10 mouse cellular contexts compared by ENCODE assay signal in genomic region chr9:99763530-99763929, GRCm38 (mm10). TPM values are rescaled to one million over a fixed set of nuclear protein-coding genes. Genes with fewer than 3 reads are reported as not detected.
DNase-seq lines count a peak whose midpoint lies in the region; TF ChIP-seq lines count a peak whose summit lies in the region.
"Had no signal": no experiment of that assay in that cellular context is flagged by ENCODE, and none has a peak within 500 bp of the region (broad histone marks: within the 10 kb centered on the region; RNA-seq: fewer than 3 reads in every experiment).

No protein-coding gene starts in this region.

- TF ChIP-seq POLR2A in heart, adult 2 months (IDR thresholded peaks at IDR 0.05; ENCODE audit: insufficient read depth, low read depth, low read length), result no peak
- no peak for TF ChIP-seq POLR2A in lung, adult 2 months (IDR thresholded peaks at IDR 0.05; ENCODE audit: borderline replicate concordance, extremely low read depth, low read depth, low read length)

- TF ChIP-seq CTCF in heart, adult 2 months (IDR thresholded peaks at IDR 0.05), result peak; percentile 50
- TF ChIP-seq CTCF in lung, adult 2 months (IDR thresholded peaks at IDR 0.05; ENCODE audit: insufficient read depth, low read length), result no peak

- H3K27me3 ChIP-seq in heart, adult 2 months (ENCODE audit: control insufficient read depth, insufficient read depth, low read length), result no peaks in the 10 kb centered on the region
- no peaks in the 10 kb centered on the region for H3K27me3 ChIP-seq in heart, embryonic 10.5 days (ENCODE audit: insufficient read depth, poor library complexity, severe bottlenecking)

- 61% methylated on average over 6 of the region's 6 CpGs for WGBS in heart, adult 2 months
- 63% methylated on average over 6 of the region's 6 CpGs for WGBS in heart, embryonic 10.5 days
- WGBS in lung, adult 2 months, result 67% methylated on average over 6 of the region's 6 CpGs

- H3K79me2 ChIP-seq in heart, adult 2 months (replicated peaks; ENCODE audit: control insufficient read depth, insufficient read depth, low read length), result no peaks in the 10 kb centered on the region

- no peak overlapping the region for H3K4me3 ChIP-seq in heart, adult 2 months
- no peak overlapping the region for H3K4me3 ChIP-seq in heart, embryonic 10.5 days
- H3K4me3 ChIP-seq in lung, adult 2 months (replicated peaks; ENCODE audit: extremely low read depth, low read depth, low read length), result no peak overlapping the region

- no peak overlapping the region for H3K9ac ChIP-seq in heart, adult 2 months (ENCODE audit: low read depth, low read length)

- DNase-seq in heart, adult 2 months, result no peak
- no peak for DNase-seq in heart, embryonic 10.5 days (ENCODE audit: low spot score)
- DNase-seq in lung, postnatal 36 days, result peak; percentile 12
- DNase-seq in lung, adult 2 months, result no peak
- peak; percentile 81 for DNase-seq in embryo, embryonic 10 days (ENCODE audit: low spot score)
- DNase-seq in retina, postnatal 1 day, result peak; percentile 81
- no peak for DNase-seq in ovary, postnatal 36 days (ENCODE audit: low spot score)
- DNase-seq in spleen, postnatal 14 days (ENCODE audit: low spot score in 2 of 2), result no peak

- TF ChIP-seq EP300 in heart, adult 2 months (IDR thresholded peaks at IDR 0.05; ENCODE audit: insufficient read depth, low read depth, low read length), result no peak

- H3K9me3 ChIP-seq in heart, embryonic 10.5 days, result no peaks in the 10 kb centered on the region

- no peak overlapping the region for H3K27ac ChIP-seq in heart, adult 2 months
- no peak overlapping the region for H3K27ac ChIP-seq in heart, embryonic 10.5 days

- intact Hi-C loops in heart, adult 2 months (cut with DNase I), result no loop called here

- no peaks in the 10 kb centered on the region for H3K36me3 ChIP-seq in heart, adult 2 months (ENCODE audit: control insufficient read depth, insufficient read depth, low read length)
- H3K36me3 ChIP-seq in heart, embryonic 10.5 days, result no peaks in the 10 kb centered on the region

- no peaks in the 10 kb centered on the region for H3K4me1 ChIP-seq in heart, adult 2 months (ENCODE audit: control insufficient read depth, insufficient read depth, low read length)
- H3K4me1 ChIP-seq in heart, embryonic 10.5 days, result no peaks in the 10 kb centered on the region
- H3K4me1 ChIP-seq in lung, adult 2 months (ENCODE audit: control insufficient read depth, insufficient read depth, low read length), result no peaks in the 10 kb centered on the region

RNA-seq across cellular contexts. Expression of gene Cldn18, which starts 46.5 kb away (rescaled TPM):
- total RNA-seq in heart, adult 2 months (2021), result not detected
- 1.2 TPM in 1 of 2 replicates, not detected in the other for polyA plus RNA-seq in heart, adult 2 months (2012; rRNA removed)
- 0.20 TPM in 1 of 2 replicates, not detected in the other for polyA plus RNA-seq in heart, embryonic 10.5 days (2016; fragmentation: Nextera tagmentation; extraction: Ambion mirVana)
- polyA plus RNA-seq in lung, adult 2 months (2012; rRNA removed), result 532 and 587 TPM in 2 replicates
- total RNA-seq: layer of hippocampus, postnatal 25 days had no signal
- polyA plus RNA-seq: frontal cortex, adult 2 months had no signal

Comparison
In these comparisons a context has a peak if more than half of its experiments do, and no peak if none do; other contexts are left out.
1. DNase-seq: peak in lung, postnatal 36 days (single experiment), embryo, embryonic 10 days (single experiment) and retina, postnatal 1 day (single experiment); none in heart, adult 2 months (0 of 2), heart, embryonic 10.5 days (single experiment), lung, adult 2 months (single experiment), ovary, postnatal 36 days (single experiment) and spleen, postnatal 14 days (0 of 2).
2. RNA of gene Cldn18, which starts 46.5 kb away (polyA plus RNA-seq): 532 to 587 TPM in lung, adult 2 months; 1.2 TPM in heart, adult 2 months and 0.20 TPM in heart, embryonic 10.5 days; every median in the first group is over 100 times any median in the second.